ENCODE assay signal across 13 mouse cellular contexts in genomic region chr9:103468911-103469310, GRCm38 (mm10). TPM values are rescaled to one million over a fixed set of nuclear protein-coding genes. Genes with fewer than 3 reads are reported as not detected.
"Had no signal": no experiment of that assay in that cellular context is flagged by ENCODE, and none has a peak within 500 bp of the region (broad histone marks: within the 10 kb centered on the region; RNA-seq: fewer than 3 reads in every experiment).

No protein-coding gene starts in this region.

- ATAC-seq: lung, postnatal 0 days; midbrain, embryonic 15.5 days had no signal

- H3K27ac ChIP-seq: kidney, postnatal 0 days; limb, embryonic 12.5 days; limb, embryonic 15.5 days; liver, embryonic 14.5 days; macrophage; midbrain, embryonic 12.5 days; midbrain, embryonic 15.5 days; neural tube, embryonic 13.5 days had no signal

- H3K9ac ChIP-seq: limb, embryonic 12.5 days; limb, embryonic 15.5 days; liver, embryonic 14.5 days; liver, postnatal 0 days; lung, embryonic 14.5 days; midbrain, embryonic 12.5 days; midbrain, embryonic 15.5 days; neural tube, embryonic 13.5 days had no signal

- H3K4me3 ChIP-seq: limb, embryonic 12.5 days; limb, embryonic 15.5 days; midbrain, embryonic 12.5 days; midbrain, embryonic 15.5 days; myocyte; neural tube, embryonic 13.5 days had no signal

- H3K36me3 ChIP-seq: limb, embryonic 12.5 days; limb, embryonic 15.5 days; midbrain, embryonic 12.5 days; midbrain, embryonic 15.5 days; neural tube, embryonic 13.5 days had no signal

- H3K27me3 ChIP-seq: limb, embryonic 12.5 days; limb, embryonic 15.5 days; midbrain, embryonic 15.5 days; neural tube, embryonic 13.5 days had no signal

- DNase-seq: lung, embryonic 14.5 days had no signal

- H3K4me2 ChIP-seq: limb, embryonic 12.5 days; limb, embryonic 15.5 days; liver, embryonic 11.5 days; lung, embryonic 14.5 days; midbrain, embryonic 12.5 days; midbrain, embryonic 15.5 days; neural tube, embryonic 13.5 days had no signal

- H3K9me3 ChIP-seq: limb, embryonic 12.5 days; limb, embryonic 15.5 days; midbrain, embryonic 12.5 days; midbrain, embryonic 15.5 days; neural tube, embryonic 13.5 days had no signal

RNA-seq across cellular contexts. Expression of gene Bfsp2, which starts 11.3 kb away (rescaled TPM):
- polyA plus RNA-seq: macrophage had no signal
